Mouse (Mus musculus) left cerebral cortex, adult 8-10 months (tissue): ENCODE data around the gene Gm12830. TPM values are rescaled to one million over a fixed set of nuclear protein-coding genes. Genes with fewer than 3 reads are reported as not detected.

ENCODE experiments used
- DNase-seq, 2 experiments: peaks; one replicate each; pipeline ENCODE4 v3.0.0; 2022; ENCODE audit warnings: low spot score in 2 of 2
- total RNA-seq, 4 experiments: library from RNA; stranded (reverse); gene quantifications; 2 replicates each; pipeline ENCODE4 v1.2.4; 2022

The Gm12830 gene
- not detected for total RNA-seq

DNA sequence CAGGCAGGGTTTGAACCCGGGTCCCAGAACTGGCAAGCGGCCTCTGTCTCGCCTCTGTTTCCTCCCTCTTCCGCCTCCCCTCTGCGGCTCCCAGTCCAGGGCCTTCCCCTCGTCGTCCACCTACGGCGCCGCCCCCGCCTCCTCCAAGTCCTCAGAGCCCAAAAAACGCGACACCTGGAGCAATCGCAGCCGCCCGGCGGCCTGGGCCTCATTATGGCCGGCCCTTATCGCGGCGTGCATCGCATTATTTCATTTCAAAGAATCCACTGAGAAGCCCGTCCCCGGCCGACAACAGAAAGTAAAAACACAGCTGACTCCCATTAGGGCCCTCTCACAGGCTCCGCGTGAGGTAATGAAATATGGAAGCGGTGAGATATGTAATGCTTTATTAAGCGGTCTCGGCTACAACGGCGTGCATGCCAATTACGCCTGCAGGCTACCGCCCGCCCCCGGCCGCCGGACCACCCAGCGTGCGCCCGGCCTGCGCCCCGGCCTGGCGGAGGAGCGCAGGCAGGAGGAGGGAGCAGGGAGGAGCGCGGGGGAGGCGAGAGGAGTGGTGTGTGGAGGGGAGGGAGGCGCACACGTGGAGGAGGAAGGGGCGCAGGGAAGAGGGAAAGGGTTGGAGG, at the start of gene Gm12830:
Gm12830 (plus strand) TSS at position 156 of the 626 bp plus-strand sequence.
- DNase-seq = peak; percentile 26 to 42

GRCm38 (mm10) chr4:114773316-114773715, 48.2 kb upstream of the Gm12830 start:
- no peak for DNase-seq

DNA sequence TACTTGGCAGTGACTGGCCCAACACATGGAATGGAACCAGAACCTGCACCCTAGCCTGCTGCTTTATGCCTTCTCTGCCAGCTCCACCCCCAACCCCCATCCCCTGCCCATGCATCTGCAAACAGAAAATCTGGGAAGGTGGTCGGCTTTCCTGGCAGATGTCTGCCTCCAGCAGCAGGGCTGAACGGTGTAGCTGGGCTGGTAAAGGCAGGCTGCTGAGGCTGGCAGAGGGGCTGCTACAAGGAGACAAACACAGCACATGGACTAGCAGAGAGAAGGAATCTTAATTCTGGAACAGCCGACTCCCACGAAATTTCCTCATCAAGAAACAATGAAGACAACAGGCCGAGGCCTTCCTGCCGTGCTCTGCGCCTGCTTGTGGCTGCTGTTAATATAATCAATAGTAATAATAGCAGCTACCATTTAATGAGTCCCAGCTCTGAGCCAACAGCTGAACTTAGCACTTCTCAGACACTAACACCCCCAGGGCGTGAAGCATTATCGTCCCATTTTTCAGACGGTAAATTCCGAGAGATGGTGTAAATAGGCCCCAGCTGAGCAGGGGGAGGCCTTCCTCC, 43.8 kb upstream of the Gm12830 start:
- DNase-seq = no peak

DNA sequence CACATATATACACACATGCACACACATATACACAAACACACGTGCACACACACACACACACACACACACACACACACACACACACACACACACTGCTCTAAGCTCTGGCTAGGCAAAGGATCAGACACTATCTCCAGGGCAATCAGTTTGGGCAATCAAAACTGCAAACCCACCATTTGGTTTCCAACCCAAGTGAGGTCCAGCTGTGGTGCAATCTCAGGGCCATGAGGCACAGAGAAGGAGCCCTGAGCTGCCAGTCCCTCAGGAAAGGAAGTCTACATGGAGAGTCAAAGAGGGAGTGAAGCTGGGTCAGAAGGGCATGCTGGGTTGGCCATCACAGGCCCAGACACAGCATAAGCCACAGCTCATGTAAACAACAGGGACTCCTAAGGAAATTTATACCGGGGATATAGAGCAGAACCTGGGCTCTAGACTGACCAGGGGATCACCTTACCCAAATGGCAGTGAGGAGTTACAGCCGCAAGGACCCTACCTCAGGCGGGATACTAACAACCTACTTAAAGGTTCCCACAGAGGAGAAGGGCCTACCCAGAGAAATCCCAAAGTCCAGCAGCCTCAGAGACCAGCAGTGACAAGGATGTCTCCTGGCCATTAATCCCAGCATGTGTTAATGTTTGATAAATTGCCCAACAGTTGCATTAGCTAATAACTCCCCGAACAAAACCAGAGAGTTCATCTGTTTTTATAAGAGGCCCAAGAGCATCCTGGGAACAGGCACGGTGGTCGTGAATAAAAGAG, 42.6 kb upstream of the Gm12830 start:
- no peak for DNase-seq

GRCm38 (mm10) chr4:114779475-114779757, 42.1 kb upstream of the Gm12830 start:
- no peak for DNase-seq

DNA sequence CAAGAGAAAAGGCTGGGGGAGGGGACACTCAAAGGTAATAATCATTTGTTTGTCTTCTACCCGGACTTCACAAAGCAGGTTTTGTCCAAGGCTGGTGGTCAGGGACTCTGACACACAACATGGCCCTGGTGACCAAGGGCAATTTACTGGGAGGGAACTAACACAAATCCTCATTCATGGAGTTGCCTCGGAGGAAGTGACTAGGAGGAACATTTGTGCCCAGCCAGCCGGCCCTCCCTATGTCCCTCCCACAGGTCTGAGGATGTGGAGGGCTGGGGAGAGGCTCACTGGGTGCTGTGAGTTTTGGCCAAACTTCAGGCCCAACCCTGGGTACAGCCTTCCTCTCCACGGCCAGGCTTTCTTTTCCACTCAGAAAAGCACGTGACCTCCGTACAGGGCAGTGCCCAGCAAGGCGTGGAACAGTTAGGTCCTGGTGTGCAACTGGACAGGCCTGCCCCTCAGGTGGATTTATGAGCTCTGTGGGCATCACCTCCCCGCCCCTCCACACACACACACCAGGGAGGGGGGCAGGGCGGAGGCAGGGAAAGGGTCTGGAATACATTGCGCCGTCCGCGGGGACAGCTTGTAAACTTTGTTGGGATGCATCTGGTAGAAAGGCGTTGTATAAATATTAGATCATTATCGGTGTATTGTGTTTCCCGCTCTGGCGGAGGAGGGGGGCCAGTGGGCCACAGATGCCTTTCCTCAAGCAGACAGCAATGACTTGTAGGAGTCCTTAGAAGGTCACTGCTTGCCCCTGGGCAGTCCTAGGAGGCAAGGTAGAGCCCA, 41.6 kb upstream of the Gm12830 start:
- DNase-seq = no peak

GRCm38 (mm10) chr4:114782851-114783250, 38.7 kb upstream of the Gm12830 start:
- no peak for DNase-seq

DNA sequence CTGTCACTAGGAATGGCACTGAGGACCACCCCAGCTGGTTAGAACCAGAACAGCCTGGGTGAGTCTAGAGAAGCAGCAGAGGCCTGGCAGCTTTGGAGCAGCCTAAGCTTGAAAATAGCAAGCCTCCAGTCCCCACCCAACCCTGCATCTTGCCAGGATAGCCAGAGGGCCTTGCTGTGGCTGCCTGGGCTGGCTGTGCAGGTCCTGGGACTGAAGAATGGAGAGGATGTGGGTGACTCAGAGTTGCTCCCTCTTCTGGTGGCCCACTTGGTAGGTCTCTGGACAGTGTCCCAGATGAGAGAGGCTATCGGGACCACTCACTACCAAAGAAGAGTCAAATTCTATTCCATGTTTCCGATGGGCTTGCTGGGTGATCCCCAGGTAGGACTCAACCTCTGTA, 36.8 kb upstream of the Gm12830 start:
- no peak for DNase-seq

DNA sequence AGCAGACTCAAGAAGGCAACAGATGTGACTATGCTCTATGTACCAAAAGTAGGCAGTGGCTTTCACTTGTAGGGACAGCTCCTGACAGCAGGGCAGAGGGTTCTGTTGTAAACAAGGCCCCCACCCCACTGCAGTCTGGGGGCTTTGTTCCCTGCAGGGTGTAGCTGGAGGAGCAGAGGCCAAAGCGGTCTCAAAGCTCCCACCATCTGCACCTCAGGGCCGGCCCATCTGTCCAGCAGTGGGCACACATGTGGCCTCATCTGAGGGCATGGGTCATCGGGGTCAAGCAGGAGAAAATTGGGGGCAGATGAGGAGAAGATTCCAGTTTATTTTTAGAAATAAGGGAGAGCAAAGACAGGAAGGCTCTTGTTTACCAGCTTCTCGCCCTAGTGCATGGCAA, 32.7 kb upstream of the Gm12830 start:
- no peak for DNase-seq

DNA sequence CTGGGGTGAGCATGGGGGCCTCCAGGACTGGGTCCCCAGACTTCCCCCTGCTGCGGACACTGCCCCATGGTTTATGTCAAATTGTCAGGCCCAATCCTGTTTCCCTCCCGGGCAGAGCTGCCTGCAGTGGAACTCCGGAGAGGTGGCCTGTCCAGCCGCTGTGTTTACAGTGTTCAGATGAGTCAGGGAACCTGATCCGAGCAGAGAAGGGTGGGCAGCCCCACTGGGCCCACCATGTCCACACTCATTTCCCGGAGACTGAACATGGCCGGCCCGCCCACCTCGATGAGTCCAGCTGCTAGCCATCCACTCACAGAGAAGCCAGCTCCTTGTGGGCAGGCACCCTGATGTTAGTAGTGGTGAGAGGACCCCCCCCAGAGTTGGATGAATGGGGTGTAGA, 29.9 kb upstream of the Gm12830 start:
- no peak for DNase-seq

DNA sequence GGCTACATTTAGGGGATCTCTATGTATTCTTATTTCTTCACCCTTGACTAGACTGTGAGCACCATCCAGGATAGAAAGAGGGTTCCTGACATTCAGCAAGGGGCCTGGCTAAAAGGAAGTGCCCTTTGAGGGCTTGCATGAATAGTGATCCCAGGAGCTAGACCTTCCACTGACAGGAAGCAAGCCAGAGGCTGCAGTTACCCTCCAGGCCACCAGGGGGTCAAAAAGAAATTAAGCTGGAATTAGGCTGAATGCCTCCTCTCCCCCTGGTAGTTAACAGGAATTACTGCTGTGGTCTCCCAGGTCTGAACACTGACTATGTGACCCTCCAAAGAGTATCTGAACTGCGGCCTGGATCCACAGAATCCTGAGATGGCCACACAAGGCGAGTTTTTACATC, 27.7 kb upstream of the Gm12830 start:
- DNase-seq = no peak

DNA sequence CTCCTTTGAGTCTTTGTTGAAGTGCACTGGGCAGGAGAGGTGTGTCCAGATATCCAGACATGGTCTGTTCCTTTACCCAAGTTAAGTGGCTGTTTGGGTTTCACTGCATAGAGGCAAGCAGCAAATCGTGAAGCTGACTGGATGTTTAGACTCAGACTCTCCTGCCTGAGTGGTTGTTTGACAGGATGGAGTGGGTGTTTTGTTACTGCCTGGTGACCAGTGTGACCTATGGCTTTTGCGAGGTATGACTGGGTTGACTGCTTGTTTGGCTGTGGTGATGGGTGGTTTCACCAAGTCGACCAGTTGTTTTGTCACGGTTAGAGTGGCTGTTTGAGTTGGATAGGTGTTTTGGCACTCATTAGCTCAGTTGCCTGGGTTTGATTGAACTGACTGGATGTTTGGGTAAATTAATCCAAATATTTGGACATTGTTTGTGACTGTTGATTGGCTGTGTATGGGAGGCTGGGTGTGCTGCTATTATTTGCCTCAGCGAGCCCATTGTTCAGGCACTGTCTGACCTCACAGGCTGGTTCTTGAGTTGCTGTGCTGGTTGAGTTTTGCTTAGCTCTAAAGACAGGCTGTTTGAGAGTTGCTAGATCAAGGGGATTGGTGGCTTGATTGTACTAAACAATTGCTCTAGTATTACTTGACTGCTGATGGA, 24.1 kb upstream of the Gm12830 start:
- no peak for DNase-seq

DNA sequence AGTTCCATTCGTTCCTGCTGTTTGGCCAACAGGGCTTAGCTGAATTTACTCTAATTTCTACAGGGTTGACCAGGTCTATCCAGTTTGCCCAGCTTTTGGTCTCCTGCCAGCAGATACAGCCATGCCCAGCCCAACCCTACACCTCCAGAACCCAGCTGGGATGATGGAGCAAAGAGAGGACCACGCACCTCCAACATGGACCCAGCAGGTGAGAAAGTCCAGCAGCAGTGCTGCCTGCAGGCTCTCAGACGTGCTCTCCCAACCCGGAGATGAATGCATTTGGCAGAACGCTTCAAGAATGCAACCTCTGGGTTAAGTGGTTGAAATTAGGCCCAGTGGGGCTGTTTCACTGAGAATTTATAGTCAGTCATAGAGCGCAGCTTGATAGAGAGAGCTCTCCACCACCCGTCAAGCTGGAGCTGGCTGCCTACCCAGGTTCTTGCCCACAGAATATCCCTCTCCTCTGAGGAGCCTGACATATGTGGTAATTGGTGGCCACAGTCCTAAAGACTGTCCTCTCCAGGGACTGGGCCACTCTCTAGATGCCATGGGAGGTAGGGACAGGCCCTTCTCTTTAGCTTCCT, 23.4 kb upstream of the Gm12830 start:
- no peak for DNase-seq

- no peak for DNase-seq
Measured at GRCm38 (mm10) chr4:114804096-114804495, 17.4 kb upstream of the Gm12830 start.

DNA sequence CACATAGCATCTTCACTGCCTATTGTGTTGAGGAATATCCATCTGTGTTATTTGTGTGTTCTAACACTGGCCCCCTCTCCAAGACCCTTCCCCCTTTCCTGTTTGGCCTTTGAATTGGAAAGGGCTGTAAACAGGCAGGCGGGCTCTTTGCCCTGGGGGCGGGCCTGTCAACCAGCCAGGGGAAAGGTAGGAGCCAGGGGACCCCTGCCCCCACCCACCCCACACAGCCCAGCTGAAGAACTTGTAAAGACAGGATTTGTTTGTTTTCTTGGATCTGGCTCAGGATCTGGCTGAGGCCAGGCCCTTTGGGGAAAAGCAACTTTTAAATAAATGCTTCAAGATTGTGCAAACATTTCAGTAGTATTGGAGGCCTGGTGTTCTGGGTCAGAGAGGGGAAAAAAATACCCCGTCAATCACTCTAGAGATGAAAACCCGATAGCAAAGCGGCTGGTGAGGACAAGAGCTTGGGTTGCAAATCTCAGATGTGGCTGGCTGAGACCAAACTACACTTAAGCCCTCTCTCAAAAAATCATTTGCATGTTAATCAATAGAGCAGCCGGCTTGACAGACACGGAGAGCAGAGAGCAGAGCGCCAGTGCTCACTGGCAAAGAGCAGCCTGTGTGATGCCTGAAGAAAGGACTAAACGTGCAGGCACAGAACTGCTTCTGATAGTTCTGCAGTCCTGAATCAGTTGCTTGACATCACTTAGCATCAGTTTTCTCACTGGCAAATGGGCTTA, 2.4 kb upstream of the Gm12830 start:
- DNase-seq = no peak

GRCm38 (mm10) chr4:114834770-114835581, 13.5 kb downstream of the Gm12830 start:
- no peak for DNase-seq

- DNase-seq = no peak
Measured at GRCm38 (mm10) chr4:114841336-114841920, 19.9 kb downstream of the Gm12830 start.

DNA sequence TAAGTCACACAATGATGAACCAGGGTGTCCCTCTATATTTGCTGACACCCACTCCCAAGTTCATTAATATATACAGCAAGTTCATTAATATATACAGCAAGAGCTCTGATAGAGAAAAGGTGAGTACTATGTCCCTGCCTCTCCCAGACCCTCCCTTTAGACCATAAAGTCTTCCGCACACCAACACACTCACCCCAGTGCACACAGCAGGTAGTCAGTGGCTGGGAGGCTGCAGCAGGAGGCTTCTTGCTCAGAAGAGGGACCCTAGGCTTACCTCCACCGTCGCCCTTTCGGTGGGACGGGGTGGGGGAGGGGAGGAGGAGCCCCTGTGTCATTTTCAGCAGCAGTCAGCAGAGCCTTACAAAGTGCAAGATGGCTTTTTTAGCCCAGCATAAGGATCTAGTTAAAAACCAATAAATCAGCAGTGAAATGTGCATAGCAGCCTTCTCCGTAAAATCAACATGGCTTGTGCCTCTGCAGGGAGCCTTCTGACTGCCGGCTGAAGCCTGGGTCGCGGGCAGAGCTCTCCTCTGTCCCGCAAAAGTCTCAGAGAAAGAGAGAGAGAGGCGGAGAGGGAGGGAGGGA, 20.9 kb downstream of the Gm12830 start:
- no peak for DNase-seq
